Mouse (Mus musculus): Measurements from ENCODE around the gene BC005537. TPM values are rescaled to one million over a fixed set of nuclear protein-coding genes. Genes with fewer than 3 reads are reported as not detected.

Gene BC005537
- polyA plus RNA-seq, 1 experiment = 76.9 TPM

DNA sequence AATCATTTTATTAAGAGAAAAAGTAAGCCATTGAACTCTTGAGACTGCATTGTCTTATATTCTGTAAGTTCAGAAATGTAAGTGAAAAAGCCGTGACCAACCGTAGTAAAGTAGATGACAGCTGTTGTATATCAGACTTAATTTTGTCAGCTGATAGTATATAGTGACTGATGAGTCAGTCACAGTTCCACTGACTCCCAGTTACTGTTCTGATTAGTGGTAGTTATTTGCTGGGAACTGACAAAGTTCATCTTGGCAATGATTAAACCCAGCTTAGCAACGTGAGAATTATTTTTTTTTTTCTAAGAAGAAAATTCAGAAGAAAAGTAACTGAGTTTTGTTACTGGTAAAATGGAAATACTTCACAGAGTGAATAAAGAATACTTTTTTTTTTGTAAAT is 40.2 kb downstream of the BC005537 start:
- H3K4me3 ChIP-seq (replicated peaks; ENCODE audit: control insufficient read depth, low read depth, low read length) = no peak overlapping the region
- TF ChIP-seq POLR2A (IDR thresholded peaks at IDR 0.05; ENCODE audit: borderline replicate concordance, control insufficient read depth, low read depth, low read length) (no peak), CTCF (IDR thresholded peaks at IDR 0.05; ENCODE audit: control insufficient read depth, insufficient read depth, low read length) (no peak)
- 92% methylated on average over 3 of the region's 3 CpGs for WGBS
- H3K27ac ChIP-seq (ENCODE audit: control insufficient read depth, insufficient read depth, low read depth, low read length, poor library complexity) = no peak overlapping the region
- H3K4me1 ChIP-seq (ENCODE audit: control insufficient read depth, insufficient read depth, low read length) = no peaks in the 10 kb centered on the region

DNA sequence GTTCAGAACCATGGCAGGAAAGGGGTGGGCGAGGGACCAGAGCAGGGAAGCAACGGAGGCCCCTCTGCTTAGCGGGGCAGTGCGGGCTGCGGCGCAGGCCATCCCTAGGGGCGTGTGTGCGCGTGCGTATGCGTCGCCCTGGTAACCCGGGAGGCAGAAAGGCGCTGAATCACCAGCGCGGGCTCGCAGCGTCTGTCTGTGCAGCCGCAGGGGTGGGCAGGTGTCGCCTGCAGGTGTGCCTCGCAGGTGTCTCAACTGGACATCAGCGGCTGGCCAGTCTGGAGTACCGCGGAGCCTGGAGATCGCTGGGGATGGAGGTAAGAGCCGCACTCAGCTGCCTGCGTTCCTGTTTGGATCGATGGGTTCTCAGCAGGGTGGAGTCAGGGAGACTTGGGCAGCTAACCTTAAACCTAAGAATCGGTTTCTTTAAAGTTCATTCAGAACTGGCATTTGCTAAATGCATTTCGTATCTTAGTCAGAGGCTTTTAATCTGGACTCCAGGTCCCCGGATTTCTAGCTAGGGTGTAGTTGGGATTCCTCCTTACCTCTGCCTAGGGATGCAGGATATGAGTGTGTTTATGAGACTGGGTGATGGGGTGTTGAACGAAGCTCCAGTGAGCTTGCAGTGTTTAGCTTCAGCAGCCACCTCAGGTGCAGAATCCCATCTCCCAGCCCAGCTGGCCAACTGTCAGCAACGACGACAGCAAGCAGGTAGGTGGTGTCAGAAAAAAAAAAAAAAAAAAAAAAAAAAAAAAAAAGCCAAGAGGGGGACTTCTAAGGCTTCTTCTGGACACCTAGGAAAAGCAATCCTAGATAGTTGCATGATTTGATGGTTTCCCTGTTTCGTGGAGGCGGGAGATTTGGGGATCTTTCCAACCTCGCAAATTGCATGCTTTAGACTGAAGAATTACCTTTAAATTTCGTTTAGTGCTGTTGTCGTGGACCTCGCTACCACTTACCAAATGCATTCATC is 43.8 kb downstream of the BC005537 start, which contains the start of gene D130043K22Rik:
Gene D130043K22Rik (plus strand): TSS at position 153 of the 973 bp plus-strand sequence.
- WGBS = 18% methylated on average over 40 of the region's 40 CpGs
- no peaks in the 10 kb centered on the region for H3K4me1 ChIP-seq (ENCODE audit: control insufficient read depth, insufficient read depth, low read length)
- no peak within 1 kb of the TSS for H3K4me3 ChIP-seq (replicated peaks; ENCODE audit: control insufficient read depth, low read depth, low read length)
- TF ChIP-seq POLR2A (IDR thresholded peaks at IDR 0.05; ENCODE audit: borderline replicate concordance, control insufficient read depth, low read depth, low read length) = no peak
- TF ChIP-seq CTCF (IDR thresholded peaks at IDR 0.05; ENCODE audit: control insufficient read depth, insufficient read depth, low read length) = no peak
- no peak within 1 kb of the TSS for H3K27ac ChIP-seq (ENCODE audit: control insufficient read depth, insufficient read depth, low read depth, low read length, poor library complexity)

DNA sequence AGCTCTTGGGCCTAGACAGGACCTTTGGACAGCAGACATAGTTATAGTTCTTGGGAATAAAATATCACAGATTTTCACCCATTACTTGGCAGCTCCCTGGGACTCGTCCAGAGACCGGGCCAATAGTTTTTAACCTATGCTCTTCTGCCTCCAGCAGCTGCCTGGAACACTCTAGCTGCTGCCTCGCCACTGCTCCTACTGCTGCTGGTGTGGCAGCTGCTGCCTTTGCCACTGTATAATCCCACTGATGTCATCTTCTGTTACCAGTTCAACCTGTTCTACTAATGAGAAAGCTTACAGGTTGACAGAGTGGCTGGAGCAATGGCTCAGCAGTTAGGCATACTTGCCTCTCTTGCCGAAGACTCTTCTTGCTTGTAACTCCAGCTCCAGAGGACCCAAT is 47.9 kb downstream of the BC005537 start:
- no peak overlapping the region for H3K27ac ChIP-seq (ENCODE audit: control insufficient read depth, insufficient read depth, low read depth, low read length, poor library complexity)
- WGBS = 87% methylated on average over 4 of the region's 4 CpGs

DNA sequence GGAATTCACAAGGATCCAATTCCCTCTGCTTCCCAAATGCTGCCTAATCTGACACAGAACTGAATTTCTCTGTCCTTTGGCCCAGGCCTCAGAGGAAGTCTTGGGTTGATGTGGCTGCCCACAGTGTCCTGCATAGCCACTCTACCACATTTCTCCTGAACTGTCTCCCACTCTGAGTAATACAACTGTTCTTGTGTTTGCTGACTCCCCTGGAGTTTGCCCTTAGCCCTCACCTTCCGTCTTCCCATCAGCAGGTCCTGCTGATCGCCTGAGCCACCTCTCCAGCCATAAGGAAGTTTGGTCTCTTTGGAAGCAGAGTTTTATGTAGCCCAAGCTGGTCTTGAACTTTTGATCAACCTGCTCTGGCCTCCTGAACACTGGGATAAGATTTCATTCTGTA is 50.5 kb downstream of the BC005537 start:
- no peak overlapping the region for H3K27ac ChIP-seq (ENCODE audit: control insufficient read depth, insufficient read depth, low read depth, low read length, poor library complexity)
- H3K4me3 ChIP-seq (replicated peaks; ENCODE audit: control insufficient read depth, low read depth, low read length) = no peak overlapping the region
- H3K4me1 ChIP-seq (ENCODE audit: control insufficient read depth, insufficient read depth, low read length) = no peaks in the 10 kb centered on the region
- WGBS = 72% methylated on average over 2 of the region's 2 CpGs
- TF ChIP-seq POLR2A (IDR thresholded peaks at IDR 0.05; ENCODE audit: borderline replicate concordance, control insufficient read depth, low read depth, low read length) (no peak), CTCF (IDR thresholded peaks at IDR 0.05; ENCODE audit: control insufficient read depth, insufficient read depth, low read length) (no peak)

More for the DNA sequence above, 47.9 kb downstream of the BC005537 start:
- no peak for TF ChIP-seq POLR2A (IDR thresholded peaks at IDR 0.05; ENCODE audit: borderline replicate concordance, control insufficient read depth, low read depth, low read length)
- no peak for TF ChIP-seq CTCF (IDR thresholded peaks at IDR 0.05; ENCODE audit: control insufficient read depth, insufficient read depth, low read length)
- Histone ChIP-seq H3K4me3 (replicated peaks; ENCODE audit: control insufficient read depth, low read depth, low read length) (no peak overlapping the region), H3K4me1 (ENCODE audit: control insufficient read depth, insufficient read depth, low read length) (no peaks in the 10 kb centered on the region)

DNA sequence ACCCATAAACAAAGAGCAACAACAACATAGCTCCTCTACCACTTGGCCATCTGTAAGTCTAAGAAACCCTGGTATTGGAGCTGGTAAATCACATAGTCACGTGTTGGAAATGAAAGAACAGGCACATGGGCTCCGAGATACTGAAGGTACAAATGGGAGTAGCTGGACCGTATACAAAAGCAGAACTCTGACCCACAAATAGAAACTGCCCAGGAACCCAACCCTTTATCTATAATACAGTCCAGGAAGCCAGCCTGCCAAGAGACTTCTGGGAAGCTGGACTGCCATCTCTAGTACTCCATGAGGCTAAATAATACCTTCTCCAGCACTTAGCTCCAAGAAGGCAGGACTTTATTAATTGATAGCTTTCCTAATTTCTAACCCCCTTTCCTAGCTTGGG is 51.1 kb downstream of the BC005537 start:
- Histone ChIP-seq H3K4me1 (ENCODE audit: control insufficient read depth, insufficient read depth, low read length) (no peaks in the 10 kb centered on the region), H3K27ac (ENCODE audit: control insufficient read depth, insufficient read depth, low read depth, low read length, poor library complexity) (no peak overlapping the region), H3K4me3 (replicated peaks; ENCODE audit: control insufficient read depth, low read depth, low read length) (no peak overlapping the region)
- no peak for TF ChIP-seq CTCF (IDR thresholded peaks at IDR 0.05; ENCODE audit: control insufficient read depth, insufficient read depth, low read length)
- no peak for TF ChIP-seq POLR2A (IDR thresholded peaks at IDR 0.05; ENCODE audit: borderline replicate concordance, control insufficient read depth, low read depth, low read length)
- 51% methylated on average over 3 of the region's 3 CpGs for WGBS

DNA sequence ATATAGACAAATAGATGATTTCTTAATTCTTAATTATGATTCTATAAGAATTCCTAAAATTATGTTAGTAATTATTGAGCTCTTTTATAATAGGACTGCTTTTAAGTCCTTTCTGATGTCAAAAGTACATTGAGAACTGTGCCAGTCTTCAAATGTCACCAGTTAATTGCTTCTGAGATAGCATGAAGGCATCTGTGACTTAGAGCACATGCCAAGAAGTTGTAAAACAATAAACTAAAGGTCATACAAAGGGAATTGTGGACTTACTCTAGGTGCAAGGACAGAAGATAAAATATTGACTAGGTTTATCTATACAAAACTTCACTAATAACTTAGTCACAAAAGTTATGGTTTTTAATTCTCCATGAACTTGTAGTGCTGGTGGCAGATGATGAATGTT is 57.7 kb downstream of the BC005537 start:
- Histone ChIP-seq H3K27ac (ENCODE audit: control insufficient read depth, insufficient read depth, low read depth, low read length, poor library complexity) (no peak overlapping the region), H3K4me1 (ENCODE audit: control insufficient read depth, insufficient read depth, low read length) (no peaks in the 10 kb centered on the region), H3K4me3 (replicated peaks; ENCODE audit: control insufficient read depth, low read depth, low read length) (no peak overlapping the region)
- TF ChIP-seq POLR2A (IDR thresholded peaks at IDR 0.05; ENCODE audit: borderline replicate concordance, control insufficient read depth, low read depth, low read length) (no peak), CTCF (IDR thresholded peaks at IDR 0.05; ENCODE audit: control insufficient read depth, insufficient read depth, low read length) (no peak)

DNA sequence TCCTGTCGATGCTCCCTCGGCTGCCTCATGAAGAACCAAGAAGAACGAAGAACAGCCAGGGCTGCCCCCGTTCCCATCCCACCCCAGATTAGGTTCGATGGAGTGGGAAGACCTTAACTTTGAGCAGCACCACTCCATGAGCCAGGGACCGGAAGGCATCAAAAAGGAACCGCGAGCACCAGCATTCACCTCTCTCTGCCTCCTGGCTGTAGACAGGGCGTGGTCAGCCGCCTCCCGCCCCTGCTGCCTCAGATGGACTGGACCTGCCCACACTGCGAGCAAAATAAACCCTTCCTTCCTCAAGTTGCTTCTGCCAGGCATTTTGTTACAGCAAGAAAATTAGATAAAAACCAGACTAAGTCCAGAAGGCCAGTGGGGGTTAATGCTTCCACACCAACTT is 59.6 kb downstream of the BC005537 start:
- 72% methylated on average over 12 of the region's 12 CpGs for WGBS
- no peak overlapping the region for H3K4me3 ChIP-seq (replicated peaks; ENCODE audit: control insufficient read depth, low read depth, low read length)
- no peaks in the 10 kb centered on the region for H3K4me1 ChIP-seq (ENCODE audit: control insufficient read depth, insufficient read depth, low read length)
- no peak overlapping the region for H3K27ac ChIP-seq (ENCODE audit: control insufficient read depth, insufficient read depth, low read depth, low read length, poor library complexity)
- TF ChIP-seq CTCF (IDR thresholded peaks at IDR 0.05; ENCODE audit: control insufficient read depth, insufficient read depth, low read length) (no peak), POLR2A (IDR thresholded peaks at IDR 0.05; ENCODE audit: borderline replicate concordance, control insufficient read depth, low read depth, low read length) (no peak)

DNA sequence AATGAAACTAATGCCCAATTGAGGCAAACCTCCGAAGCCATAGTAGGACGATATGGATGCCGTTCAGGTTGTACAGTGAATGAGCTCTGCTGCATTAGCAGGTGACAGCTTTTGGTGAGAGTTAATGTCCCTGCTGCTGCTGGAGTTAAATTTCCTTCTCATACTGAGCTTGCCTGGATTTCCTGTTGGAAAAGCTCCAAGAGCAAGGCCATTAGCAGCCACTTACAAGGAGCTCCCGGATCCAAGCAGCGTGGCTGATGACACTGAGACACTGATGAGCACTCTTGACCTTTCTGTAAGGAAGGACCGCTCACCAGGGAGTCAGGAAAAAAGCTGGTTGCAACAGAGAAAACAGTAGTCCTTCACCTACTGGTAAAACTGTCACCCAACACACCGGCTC is 60.6 kb downstream of the BC005537 start:
- H3K27ac ChIP-seq (ENCODE audit: control insufficient read depth, insufficient read depth, low read depth, low read length, poor library complexity) = no peak overlapping the region
- 76% methylated on average over 7 of the region's 7 CpGs for WGBS
- H3K4me3 ChIP-seq (replicated peaks; ENCODE audit: control insufficient read depth, low read depth, low read length) = no peak overlapping the region
- H3K4me1 ChIP-seq (ENCODE audit: control insufficient read depth, insufficient read depth, low read length) = peaks cover 2% of the 10 kb centered on the region
- TF ChIP-seq CTCF (IDR thresholded peaks at IDR 0.05; ENCODE audit: control insufficient read depth, insufficient read depth, low read length) = no peak
- TF ChIP-seq POLR2A (IDR thresholded peaks at IDR 0.05; ENCODE audit: borderline replicate concordance, control insufficient read depth, low read depth, low read length) = no peak
